Mouse (Mus musculus): ENCODE data around the gene Gemin6. TPM values are rescaled to one million over a fixed set of nuclear protein-coding genes. Genes with fewer than 3 reads are reported as not detected.
"Not testable (repeated sequence)": the region's sequence is repeated elsewhere in the genome, so short reads cannot be mapped to it uniquely, and the experiment has no call there.

The Gemin6 gene
- total RNA-seq (2017) = 6.6 and 8.3 TPM in 2 replicates

- peak; percentile 98 for ATAC-seq (ENCODE audit: extremely low read depth, insufficient number of reproducible peaks, low FRiP score, poor library complexity, severe bottlenecking)
Measured at GRCm38 (mm10) chr17:80224326-80225116, at the start of gene Gemin6. TSS of gene Gemin6 (plus strand) at chr17:80224441.

- ATAC-seq (ENCODE audit: extremely low read depth, insufficient number of reproducible peaks, low FRiP score, poor library complexity, severe bottlenecking) = peak; percentile 7; the same call in 1 of the 2 replicates
Measured at GRCm38 (mm10) chr17:80174699-80175385, 49.4 kb upstream of the Gemin6 start.

GRCm38 (mm10) chr17:80175386-80175739, 48.9 kb upstream of the Gemin6 start:
- ATAC-seq (ENCODE audit: extremely low read depth, insufficient number of reproducible peaks, low FRiP score, poor library complexity, severe bottlenecking) = no peak

- no peak for ATAC-seq (ENCODE audit: extremely low read depth, insufficient number of reproducible peaks, low FRiP score, poor library complexity, severe bottlenecking)
Measured at GRCm38 (mm10) chr17:80175966-80176365, 48.3 kb upstream of the Gemin6 start.

- not testable (repeated sequence) for ATAC-seq (ENCODE audit: extremely low read depth, insufficient number of reproducible peaks, low FRiP score, poor library complexity, severe bottlenecking)
Measured at GRCm38 (mm10) chr17:80178846-80179245, 45.4 kb upstream of the Gemin6 start.

- peak; percentile 88 for ATAC-seq (ENCODE audit: extremely low read depth, insufficient number of reproducible peaks, low FRiP score, poor library complexity, severe bottlenecking)
Measured at GRCm38 (mm10) chr17:80179959-80180358, 44.3 kb upstream of the Gemin6 start.

- ATAC-seq (ENCODE audit: extremely low read depth, insufficient number of reproducible peaks, low FRiP score, poor library complexity, severe bottlenecking) = no peak
Measured at GRCm38 (mm10) chr17:80180468-80180867, 43.8 kb upstream of the Gemin6 start.

GRCm38 (mm10) chr17:80183615-80184014, 40.6 kb upstream of the Gemin6 start:
- ATAC-seq (ENCODE audit: extremely low read depth, insufficient number of reproducible peaks, low FRiP score, poor library complexity, severe bottlenecking) = no peak

- ATAC-seq (ENCODE audit: extremely low read depth, insufficient number of reproducible peaks, low FRiP score, poor library complexity, severe bottlenecking) = 0 out of 2 replicates have a peak, but pooled peaks have one; percentile 36
Measured at GRCm38 (mm10) chr17:80193075-80193474, 31.2 kb upstream of the Gemin6 start.

- ATAC-seq (ENCODE audit: extremely low read depth, insufficient number of reproducible peaks, low FRiP score, poor library complexity, severe bottlenecking) = no peak
Measured at GRCm38 (mm10) chr17:80199160-80199778, 25.0 kb upstream of the Gemin6 start.

GRCm38 (mm10) chr17:80205657-80206056, 18.6 kb upstream of the Gemin6 start:
- no peak for ATAC-seq (ENCODE audit: extremely low read depth, insufficient number of reproducible peaks, low FRiP score, poor library complexity, severe bottlenecking)

- no peak for ATAC-seq (ENCODE audit: extremely low read depth, insufficient number of reproducible peaks, low FRiP score, poor library complexity, severe bottlenecking)
Measured at GRCm38 (mm10) chr17:80206301-80206670, 18.0 kb upstream of the Gemin6 start.

GRCm38 (mm10) chr17:80206671-80207581, 17.3 kb upstream of the Gemin6 start, which contains the start of the genes Srsf7 and Ttc39d:
TSS of gene Srsf7 (minus strand) at chr17:80207307.
TSS of gene Ttc39d (plus strand) at chr17:80207460.
- ATAC-seq (ENCODE audit: extremely low read depth, insufficient number of reproducible peaks, low FRiP score, poor library complexity, severe bottlenecking) = peak; percentile 90

- ATAC-seq (ENCODE audit: extremely low read depth, insufficient number of reproducible peaks, low FRiP score, poor library complexity, severe bottlenecking) = not testable (repeated sequence)
Measured at GRCm38 (mm10) chr17:80213998-80214397, 10.2 kb upstream of the Gemin6 start.

- ATAC-seq (ENCODE audit: extremely low read depth, insufficient number of reproducible peaks, low FRiP score, poor library complexity, severe bottlenecking) = no peak
Measured at GRCm38 (mm10) chr17:80220131-80220530, 4.1 kb upstream of the Gemin6 start.

- no peak for ATAC-seq (ENCODE audit: extremely low read depth, insufficient number of reproducible peaks, low FRiP score, poor library complexity, severe bottlenecking)
Measured at GRCm38 (mm10) chr17:80221202-80221601, 3.0 kb upstream of the Gemin6 start.

- peak; percentile 43; the same call in 1 of the 2 replicates for ATAC-seq (ENCODE audit: extremely low read depth, insufficient number of reproducible peaks, low FRiP score, poor library complexity, severe bottlenecking)
Measured at GRCm38 (mm10) chr17:80221890-80222628, 2.2 kb upstream of the Gemin6 start.

- no peak for ATAC-seq (ENCODE audit: extremely low read depth, insufficient number of reproducible peaks, low FRiP score, poor library complexity, severe bottlenecking)
Measured at GRCm38 (mm10) chr17:80223829-80224228, 412 bp upstream of the Gemin6 start.

Measured in neutrophil, adult 5-6 weeks (primary cell).